Mouse (Mus musculus): Measurements from ENCODE around the gene Rac3.

- TF ChIP-seq CTCF (IDR thresholded peaks at IDR 0.05) (no peak), POLR2A (IDR thresholded peaks at IDR 0.05; ENCODE audit: insufficient read depth, low read depth, low read length) (no peak)
These were observed 6.3 kb downstream of the Rac3 start for GRCm38 (mm10) chr11:120727564-120727963.
